Mouse (Mus musculus): Measurements from ENCODE around the gene Ado. TPM values are rescaled to one million over a fixed set of nuclear protein-coding genes. Genes with fewer than 3 reads are reported as not detected.

Gene Ado
- polyA plus RNA-seq, 1 experiment from 2014 or later = 27.9 TPM

DNA sequence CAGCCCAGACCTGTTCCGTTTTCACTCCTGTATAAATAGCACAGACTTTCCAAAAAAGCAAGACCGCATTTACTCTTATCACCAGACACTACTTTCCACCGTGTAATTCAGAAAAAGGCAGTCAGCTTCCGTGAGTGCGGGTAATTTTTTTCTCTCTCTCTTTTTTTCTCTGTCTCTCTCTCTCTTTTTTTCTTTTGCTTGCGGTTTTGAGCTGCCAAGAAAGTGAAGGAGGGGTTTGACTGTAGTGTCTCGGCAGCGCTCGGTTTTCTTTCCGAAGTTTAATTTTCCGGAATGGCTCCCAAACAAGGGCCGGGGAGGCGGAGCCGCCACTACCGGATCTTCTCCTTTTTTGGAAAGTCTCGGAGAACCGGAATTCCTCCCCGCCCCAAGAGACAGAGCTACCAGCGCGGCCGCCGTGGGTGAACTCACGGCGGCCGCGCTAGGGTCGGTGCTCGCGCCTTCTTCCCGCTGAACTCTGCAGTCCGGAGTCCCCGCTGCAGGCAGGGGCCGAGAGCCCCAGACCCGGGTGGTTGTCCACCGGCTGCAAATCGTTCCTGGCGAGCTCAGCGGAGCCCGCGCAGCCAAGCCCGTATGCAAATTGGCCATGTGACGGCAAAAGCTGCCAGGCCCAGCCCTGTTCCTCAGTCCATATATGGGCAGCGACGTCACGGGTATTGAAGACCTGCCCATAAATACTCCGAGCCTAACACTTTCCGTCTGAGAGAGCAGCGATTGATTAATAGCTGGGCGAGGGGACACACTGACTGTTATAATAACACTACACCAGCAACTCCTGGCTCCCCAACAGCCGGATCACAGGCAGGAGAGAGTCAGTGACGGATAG, 11.4 kb downstream of the Ado start:
- Histone ChIP-seq H3K27me3 (replicated peaks; ENCODE audit: insufficient read depth, low read length) (peaks cover 60% of the 10 kb centered on the region), H3K4me2 (replicated peaks; ENCODE audit: low read depth, low read length) (peak overlapping the region; percentile 93), H3K9me3 (ENCODE audit: low read length) (no peaks in the 10 kb centered on the region), H3K4me1 (ENCODE audit: insufficient read depth, low read depth, low read length) (peaks cover 19% of the 10 kb centered on the region), H3K4me3 (ENCODE audit: low read depth, low read length) (peak overlapping the region; percentile 67), H3K9ac (replicated peaks; ENCODE audit: low read depth) (0 out of 2 replicates have a peak overlapping the region, but pooled peaks have one; percentile 24), H3K27ac (ENCODE audit: low read length) (peak overlapping the region; percentile 87), H3K36me3 (ENCODE audit: insufficient read depth, low read length) (no peaks in the 10 kb centered on the region)
- ATAC-seq = peak; percentile 92
- DNase-seq (ENCODE audit: low spot score) = peak; percentile 98
- TF ChIP-seq EP300 (IDR thresholded peaks at IDR 0.05) (peak; percentile 25; the same call in 1 of the 2 replicates), CTCF (IDR thresholded peaks at IDR 0.05) (no peak)
- under 1% methylated on average over 51 of the region's 51 CpGs for WGBS

- Histone ChIP-seq H3K27ac (ENCODE audit: low read length) (peak overlapping the region; percentile 87), H3K4me2 (replicated peaks; ENCODE audit: low read depth, low read length) (peak overlapping the region; percentile 93), H3K9me3 (ENCODE audit: low read length) (no peaks in the 10 kb centered on the region), H3K9ac (replicated peaks; ENCODE audit: low read depth) (peak overlapping the region; percentile 2; the same call in 1 of the 2 replicates), H3K4me1 (ENCODE audit: insufficient read depth, low read depth, low read length) (peaks cover 19% of the 10 kb centered on the region), H3K4me3 (ENCODE audit: low read depth, low read length) (peak overlapping the region; percentile 67), H3K36me3 (ENCODE audit: insufficient read depth, low read length) (no peaks in the 10 kb centered on the region), H3K27me3 (replicated peaks; ENCODE audit: insufficient read depth, low read length) (peaks cover 60% of the 10 kb centered on the region)
- ATAC-seq (peak; percentile 46), DNase-seq (ENCODE audit: low spot score) (peak; percentile 63)
- under 1% methylated on average over 16 of the region's 32 CpGs for WGBS
- no peak for TF ChIP-seq EP300 (IDR thresholded peaks at IDR 0.05)
- no peak for TF ChIP-seq CTCF (IDR thresholded peaks at IDR 0.05)
Measured at GRCm38 (mm10) chr10:67536621-67537141, 12.1 kb downstream of the Ado start.

- H3K36me3 ChIP-seq (ENCODE audit: insufficient read depth, low read length) = no peaks in the 10 kb centered on the region
- 2% methylated on average over 34 of the region's 35 CpGs for WGBS
- TF ChIP-seq EP300 (IDR thresholded peaks at IDR 0.05) = no peak
- TF ChIP-seq CTCF (IDR thresholded peaks at IDR 0.05) = peak; percentile 95
- H3K9me3 ChIP-seq (ENCODE audit: low read length) = no peaks in the 10 kb centered on the region
- H3K27ac ChIP-seq (ENCODE audit: low read length) = no peak overlapping the region
- H3K4me1 ChIP-seq (ENCODE audit: insufficient read depth, low read depth, low read length) = peaks cover 19% of the 10 kb centered on the region
- ATAC-seq = peak; percentile 55
- no peak overlapping the region for H3K9ac ChIP-seq (replicated peaks; ENCODE audit: low read depth)
- H3K27me3 ChIP-seq (replicated peaks; ENCODE audit: insufficient read depth, low read length) = peaks cover 56% of the 10 kb centered on the region
- DNase-seq (ENCODE audit: low spot score) = peak; percentile 91
- H3K4me2 ChIP-seq (replicated peaks; ENCODE audit: low read depth, low read length) = peak overlapping the region; percentile 93
- H3K4me3 ChIP-seq (ENCODE audit: low read depth, low read length) = peak overlapping the region; percentile 67
Measured at GRCm38 (mm10) chr10:67535972-67536371, 12.8 kb downstream of the Ado start.

GRCm38 (mm10) chr10:67535256-67535655, 13.5 kb downstream of the Ado start, which contains the start of gene Egr2:
Egr2 (plus strand) TSS chr10:67535475.
- ATAC-seq (no peak), DNase-seq (ENCODE audit: low spot score) (no peak)
- WGBS = 6% methylated on average over 23 of the region's 37 CpGs
- H3K27ac ChIP-seq (ENCODE audit: low read length) = no peak within 1 kb of the TSS
- peaks cover 19% of the 10 kb centered on the region for H3K4me1 ChIP-seq (ENCODE audit: insufficient read depth, low read depth, low read length)
- TF ChIP-seq EP300 (IDR thresholded peaks at IDR 0.05) = no peak
- TF ChIP-seq CTCF (IDR thresholded peaks at IDR 0.05) = peak; percentile 42
- peak within 1 kb of the TSS; percentile 93 for H3K4me2 ChIP-seq (replicated peaks; ENCODE audit: low read depth, low read length)
- no peaks in the 10 kb centered on the region for H3K36me3 ChIP-seq (ENCODE audit: insufficient read depth, low read length)
- H3K9ac ChIP-seq (replicated peaks; ENCODE audit: low read depth) = no peak within 1 kb of the TSS
- no peaks in the 10 kb centered on the region for H3K9me3 ChIP-seq (ENCODE audit: low read length)
- peaks cover 49% of the 10 kb centered on the region for H3K27me3 ChIP-seq (replicated peaks; ENCODE audit: insufficient read depth, low read length)
- H3K4me3 ChIP-seq (ENCODE audit: low read depth, low read length) = peak within 1 kb of the TSS; percentile 67

GRCm38 (mm10) chr10:67529769-67530168, 19.0 kb downstream of the Ado start:
- Histone ChIP-seq H3K9me3 (ENCODE audit: low read length) (no peaks in the 10 kb centered on the region), H3K9ac (replicated peaks; ENCODE audit: low read depth) (no peak overlapping the region), H3K4me1 (ENCODE audit: insufficient read depth, low read depth, low read length) (no peaks in the 10 kb centered on the region), H3K4me3 (ENCODE audit: low read depth, low read length) (no peak overlapping the region), H3K4me2 (replicated peaks; ENCODE audit: low read depth, low read length) (no peak overlapping the region), H3K36me3 (ENCODE audit: insufficient read depth, low read length) (no peaks in the 10 kb centered on the region), H3K27ac (ENCODE audit: low read length) (no peak overlapping the region), H3K27me3 (replicated peaks; ENCODE audit: insufficient read depth, low read length) (peaks cover 13% of the 10 kb centered on the region)
- DNase-seq (ENCODE audit: low spot score) = no peak
- 60% methylated on average over 4 of the region's 4 CpGs for WGBS
- TF ChIP-seq EP300 (IDR thresholded peaks at IDR 0.05) = no peak
- no peak for TF ChIP-seq CTCF (IDR thresholded peaks at IDR 0.05)
- no peak for ATAC-seq

DNA sequence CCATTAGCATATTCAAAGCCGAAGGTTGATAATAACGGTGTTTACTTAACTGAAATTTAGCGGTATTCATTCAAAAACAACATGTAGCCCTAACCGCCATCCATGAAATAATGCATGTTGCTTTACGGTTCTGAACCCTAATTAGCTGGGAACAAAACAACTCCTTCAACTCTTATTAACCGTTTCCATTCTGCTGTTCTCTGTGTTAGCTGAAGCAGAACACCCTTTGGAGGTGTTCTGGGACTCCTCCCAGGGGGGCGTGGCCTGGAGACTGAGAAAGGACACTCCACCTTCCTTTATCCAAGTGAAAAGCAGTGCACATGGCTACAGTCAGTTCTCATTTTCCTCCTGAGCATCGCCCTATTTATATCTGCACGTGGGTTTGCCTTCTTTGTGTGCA, 22.3 kb downstream of the Ado start:
- no peak overlapping the region for H3K4me3 ChIP-seq (ENCODE audit: low read depth, low read length)
- ATAC-seq = no peak
- no peaks in the 10 kb centered on the region for H3K27me3 ChIP-seq (replicated peaks; ENCODE audit: insufficient read depth, low read length)
- H3K4me1 ChIP-seq (ENCODE audit: insufficient read depth, low read depth, low read length) = no peaks in the 10 kb centered on the region
- WGBS = 78% methylated on average over 9 of the region's 9 CpGs
- no peak overlapping the region for H3K9ac ChIP-seq (replicated peaks; ENCODE audit: low read depth)
- H3K9me3 ChIP-seq (ENCODE audit: low read length) = no peaks in the 10 kb centered on the region
- TF ChIP-seq EP300 (IDR thresholded peaks at IDR 0.05) (no peak), CTCF (IDR thresholded peaks at IDR 0.05) (no peak)
- H3K4me2 ChIP-seq (replicated peaks; ENCODE audit: low read depth, low read length) = no peak overlapping the region
- no peaks in the 10 kb centered on the region for H3K36me3 ChIP-seq (ENCODE audit: insufficient read depth, low read length)
- no peak overlapping the region for H3K27ac ChIP-seq (ENCODE audit: low read length)
- no peak for DNase-seq (ENCODE audit: low spot score)
